Mouse (Mus musculus): ENCODE data around the gene Hnrnpf. TPM values are rescaled to one million over a fixed set of nuclear protein-coding genes. Genes with fewer than 3 reads are reported as not detected.
A peak's percentile ranks its signal among the peaks of the same experiment; 100 is the strongest.

The Hnrnpf gene
- polyA plus RNA-seq, 1 experiment = 154 TPM

- peak overlapping the region; percentile 63 for H3K4me3 ChIP-seq (replicated peaks; ENCODE audit: extremely low read depth, low read depth, low read length)
- no peak for TF ChIP-seq CTCF (IDR thresholded peaks at IDR 0.05; ENCODE audit: insufficient read depth, low read length)
- TF ChIP-seq POLR2A (IDR thresholded peaks at IDR 0.05; ENCODE audit: borderline replicate concordance, extremely low read depth, low read depth, low read length) = no peak
- peak; percentile 66 for DNase-seq
- WGBS = under 1% methylated on average over 21 of the region's 21 CpGs
- H3K4me1 ChIP-seq (ENCODE audit: control insufficient read depth, insufficient read depth, low read length) = peaks cover 21% of the 10 kb centered on the region
Observed at GRCm38 (mm10) chr6:117917576-117917975, 17.5 kb downstream of the Hnrnpf start.

GRCm38 (mm10) chr6:117918043-117918442, 17.9 kb downstream of the Hnrnpf start:
- 8% methylated on average over 5 of the region's 5 CpGs for WGBS
- Histone ChIP-seq H3K4me1 (ENCODE audit: control insufficient read depth, insufficient read depth, low read length) (peaks cover 21% of the 10 kb centered on the region), H3K4me3 (replicated peaks; ENCODE audit: extremely low read depth, low read depth, low read length) (peak overlapping the region; percentile 68)
- DNase-seq = no peak
- no peak for TF ChIP-seq POLR2A (IDR thresholded peaks at IDR 0.05; ENCODE audit: borderline replicate concordance, extremely low read depth, low read depth, low read length)
- TF ChIP-seq CTCF (IDR thresholded peaks at IDR 0.05; ENCODE audit: insufficient read depth, low read length) = no peak

- DNase-seq = no peak
- 32% methylated on average over 3 of the region's 3 CpGs for WGBS
- no peak overlapping the region for H3K4me3 ChIP-seq (replicated peaks; ENCODE audit: extremely low read depth, low read depth, low read length)
- peak; percentile 55 for TF ChIP-seq CTCF (IDR thresholded peaks at IDR 0.05; ENCODE audit: insufficient read depth, low read length)
- TF ChIP-seq POLR2A (IDR thresholded peaks at IDR 0.05; ENCODE audit: borderline replicate concordance, extremely low read depth, low read depth, low read length) = no peak
- peaks cover 17% of the 10 kb centered on the region for H3K4me1 ChIP-seq (ENCODE audit: control insufficient read depth, insufficient read depth, low read length)
Observed at GRCm38 (mm10) chr6:117920659-117921640, 20.8 kb downstream of the Hnrnpf start.

- 72% methylated on average over 3 of the region's 3 CpGs for WGBS
- no peak for DNase-seq
- Histone ChIP-seq H3K4me1 (ENCODE audit: control insufficient read depth, insufficient read depth, low read length) (peaks cover 13% of the 10 kb centered on the region), H3K4me3 (replicated peaks; ENCODE audit: extremely low read depth, low read depth, low read length) (no peak overlapping the region)
- TF ChIP-seq POLR2A (IDR thresholded peaks at IDR 0.05; ENCODE audit: borderline replicate concordance, extremely low read depth, low read depth, low read length) = no peak
- no peak for TF ChIP-seq CTCF (IDR thresholded peaks at IDR 0.05; ENCODE audit: insufficient read depth, low read length)
Observed at GRCm38 (mm10) chr6:117922041-117922440, 21.9 kb downstream of the Hnrnpf start.

GRCm38 (mm10) chr6:117926871-117927491, 26.9 kb downstream of the Hnrnpf start:
- TF ChIP-seq POLR2A (IDR thresholded peaks at IDR 0.05; ENCODE audit: borderline replicate concordance, extremely low read depth, low read depth, low read length) (no peak), CTCF (IDR thresholded peaks at IDR 0.05; ENCODE audit: insufficient read depth, low read length) (no peak)
- H3K4me3 ChIP-seq (replicated peaks; ENCODE audit: extremely low read depth, low read depth, low read length) = no peak overlapping the region
- DNase-seq = no peak
- 77% methylated on average over 4 of the region's 4 CpGs for WGBS
- 0 out of 2 replicates have a peak, but pooled peaks cover 2% of the 10 kb centered on the region for H3K4me1 ChIP-seq (ENCODE audit: control insufficient read depth, insufficient read depth, low read length)

GRCm38 (mm10) chr6:117927955-117928354, 27.8 kb downstream of the Hnrnpf start:
- H3K4me3 ChIP-seq (replicated peaks; ENCODE audit: extremely low read depth, low read depth, low read length) = no peak overlapping the region
- 0 out of 2 replicates have a peak, but pooled peaks cover 2% of the 10 kb centered on the region for H3K4me1 ChIP-seq (ENCODE audit: control insufficient read depth, insufficient read depth, low read length)
- TF ChIP-seq POLR2A (IDR thresholded peaks at IDR 0.05; ENCODE audit: borderline replicate concordance, extremely low read depth, low read depth, low read length) = no peak
- no peak for TF ChIP-seq CTCF (IDR thresholded peaks at IDR 0.05; ENCODE audit: insufficient read depth, low read length)
- no peak for DNase-seq
- WGBS = 79% methylated on average over 7 of the region's 7 CpGs

- no peak for TF ChIP-seq POLR2A (IDR thresholded peaks at IDR 0.05; ENCODE audit: borderline replicate concordance, extremely low read depth, low read depth, low read length)
- TF ChIP-seq CTCF (IDR thresholded peaks at IDR 0.05; ENCODE audit: insufficient read depth, low read length) = no peak
- DNase-seq = no peak
- Histone ChIP-seq H3K4me3 (replicated peaks; ENCODE audit: extremely low read depth, low read depth, low read length) (no peak overlapping the region), H3K4me1 (ENCODE audit: control insufficient read depth, insufficient read depth, low read length) (0 out of 2 replicates have a peak, but pooled peaks cover 2% of the 10 kb centered on the region)
- WGBS = 78% methylated on average over 5 of the region's 5 CpGs
Observed at GRCm38 (mm10) chr6:117928746-117929145, 28.6 kb downstream of the Hnrnpf start.

- WGBS = 90% methylated on average over 3 of the region's 3 CpGs
- Histone ChIP-seq H3K4me1 (ENCODE audit: control insufficient read depth, insufficient read depth, low read length) (0 out of 2 replicates have a peak, but pooled peaks cover 2% of the 10 kb centered on the region), H3K4me3 (replicated peaks; ENCODE audit: extremely low read depth, low read depth, low read length) (no peak overlapping the region)
- no peak for DNase-seq
- TF ChIP-seq CTCF (IDR thresholded peaks at IDR 0.05; ENCODE audit: insufficient read depth, low read length) = no peak
- no peak for TF ChIP-seq POLR2A (IDR thresholded peaks at IDR 0.05; ENCODE audit: borderline replicate concordance, extremely low read depth, low read depth, low read length)
Observed at GRCm38 (mm10) chr6:117929945-117930655, 30.0 kb downstream of the Hnrnpf start.

Data from lung, adult 2 months (tissue).